Comparison of ENCODE assay signal across 14 mouse cellular contexts in the genomic region with DNA sequence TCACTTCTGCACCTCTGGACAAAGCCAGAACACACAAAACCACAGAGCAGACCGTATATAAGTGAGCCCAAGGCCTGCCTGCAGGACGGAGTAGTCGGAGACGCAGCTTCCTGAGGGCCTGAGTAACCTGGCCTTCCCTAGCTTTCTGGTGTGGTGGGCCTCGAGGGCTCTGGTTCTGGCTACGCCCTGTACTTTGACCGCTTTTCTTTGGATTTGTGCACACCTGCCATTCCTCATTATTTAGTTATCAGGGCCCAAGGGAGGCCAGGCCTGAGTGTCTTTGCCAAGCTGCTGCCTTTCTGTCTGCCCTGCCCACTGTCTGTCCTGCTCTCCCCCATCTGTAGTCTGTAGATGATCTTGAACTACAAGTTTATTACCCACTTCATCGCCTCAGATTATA.
"Had no signal": no experiment of that assay in that cellular context is flagged by ENCODE, and none has a peak within 500 bp of the region (broad histone marks: within the 10 kb centered on the region; RNA-seq: fewer than 3 reads in every experiment).

No protein-coding gene starts in this region.

- H3K4me2 ChIP-seq: limb, embryonic 12.5 days; neural tube, embryonic 15.5 days had no signal

- H3K27ac ChIP-seq: limb, embryonic 12.5 days; liver, embryonic 14.5 days; midbrain, embryonic 10.5 days; neural tube, embryonic 15.5 days had no signal

- DNase-seq: kidney, adult 11 months; kidney, postnatal 10 days; layer of hippocampus, adult 9-11 months; layer of hippocampus, postnatal 36 days; lung, adult 2 months; lung, postnatal 36 days; midbrain, embryonic 14.5 days; spleen, adult 18-20 months; thymus, postnatal 4 days had no signal

- H3K9me3 ChIP-seq: limb, embryonic 12.5 days; midbrain, embryonic 10.5 days; neural tube, embryonic 15.5 days had no signal

- H3K4me3 ChIP-seq: limb, embryonic 12.5 days; midbrain, embryonic 10.5 days; myocyte; neural tube, embryonic 15.5 days had no signal

- H3K9ac ChIP-seq: limb, embryonic 12.5 days; liver, embryonic 14.5 days; neural tube, embryonic 15.5 days had no signal

- H3K27me3 ChIP-seq: limb, embryonic 12.5 days; neural tube, embryonic 15.5 days had no signal
